Mouse (Mus musculus) adrenal gland, adult 2 months (tissue): ENCODE results near the gene Gm11555. TPM values are rescaled to one million over a fixed set of nuclear protein-coding genes. Genes with fewer than 3 reads are reported as not detected.
"Not testable (repeated sequence)": the region's sequence is repeated elsewhere in the genome, so short reads cannot be mapped to it uniquely, and the experiment has no call there.

Source experiments
- DNase-seq: peaks from one replicate; pipeline ENCODE4 v3.0.0; 2021
- long read RNA-seq: library from polyadenylated mRNA; stranded (forward); transcript quantifications from one replicate; pipeline ENCODE4 v2.0.0, GENCODE M21; 2021
- polyA plus RNA-seq: library from polyadenylated mRNA; depleted of rRNA; stranded (reverse); fragments of >200 nt; gene quantifications from 2 replicates; pipeline ENCODE4 v1.2.3, GENCODE M21; 2012; rRNA removed
- total RNA-seq, 2 experiments: library from RNA; stranded (reverse); gene quantifications; 2 replicates each; pipeline ENCODE4 v1.2.3; 2021

Gene Gm11555
- not detected for total RNA-seq
- polyA plus RNA-seq, result not detected in 2 replicates
- long read RNA-seq, result 0 reads

- DNase-seq, result no peak
Observed at GRCm38 (mm10) chr11:99650136-99650535, at the start of gene Gm11555. Gene Gm11555 (minus strand): TSS chr11:99650236.

GRCm38 (mm10) chr11:99690463-99690862 lies 40.4 kb upstream of the Gm11555 start, which contains the start of gene Gm14190:
Gene Gm14190 (minus strand): TSS chr11:99690740.
- no peak for DNase-seq

- DNase-seq, result not testable (repeated sequence)
Observed at GRCm38 (mm10) chr11:99685235-99685634, 35.2 kb upstream of the Gm11555 start.

- no peak for DNase-seq
Observed at GRCm38 (mm10) chr11:99683481-99683880, 33.4 kb upstream of the Gm11555 start.

GRCm38 (mm10) chr11:99665860-99666259 lies 15.8 kb upstream of the Gm11555 start, which contains the start of gene Krtap4-6:
Gene Krtap4-6 (minus strand): TSS chr11:99665960.
- no peak for DNase-seq

- no peak for DNase-seq
Observed at GRCm38 (mm10) chr11:99662802-99663201, 12.8 kb upstream of the Gm11555 start.

- no peak for DNase-seq
Observed at GRCm38 (mm10) chr11:99659256-99659655, 9.2 kb upstream of the Gm11555 start.

DNA sequence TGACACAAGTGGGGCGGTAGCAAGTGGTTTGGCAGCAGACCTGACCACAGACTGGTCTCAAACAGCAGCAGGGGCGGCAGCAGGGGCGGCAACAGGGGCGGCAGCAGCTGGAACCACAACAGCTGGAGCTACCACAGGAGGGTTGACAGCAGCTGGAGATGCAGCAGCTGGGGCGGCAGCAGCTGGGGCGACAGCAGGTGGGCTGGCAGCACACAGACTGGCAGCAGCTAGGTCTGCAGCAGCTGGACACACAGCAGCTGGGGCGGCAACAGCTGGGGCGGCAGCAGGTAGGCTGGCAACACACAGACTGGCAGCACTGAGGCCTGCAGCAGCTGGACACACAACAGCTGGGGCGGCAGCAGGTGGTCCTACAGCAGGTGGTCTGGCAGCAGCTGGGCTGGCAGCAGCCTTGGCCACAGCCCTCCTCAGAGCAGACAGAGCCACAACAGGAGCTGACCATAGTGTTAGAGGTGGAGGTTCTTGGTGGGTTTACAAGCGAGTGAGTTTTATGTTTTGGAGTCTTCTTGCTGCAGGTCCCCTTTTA lies 8.5 kb upstream of the Gm11555 start, which contains the start of gene Gm11563:
Gene Gm11563, minus strand, starts transcription at position 494 of the 544 bp plus-strand sequence.
- DNase-seq, result not testable (repeated sequence)

DNA sequence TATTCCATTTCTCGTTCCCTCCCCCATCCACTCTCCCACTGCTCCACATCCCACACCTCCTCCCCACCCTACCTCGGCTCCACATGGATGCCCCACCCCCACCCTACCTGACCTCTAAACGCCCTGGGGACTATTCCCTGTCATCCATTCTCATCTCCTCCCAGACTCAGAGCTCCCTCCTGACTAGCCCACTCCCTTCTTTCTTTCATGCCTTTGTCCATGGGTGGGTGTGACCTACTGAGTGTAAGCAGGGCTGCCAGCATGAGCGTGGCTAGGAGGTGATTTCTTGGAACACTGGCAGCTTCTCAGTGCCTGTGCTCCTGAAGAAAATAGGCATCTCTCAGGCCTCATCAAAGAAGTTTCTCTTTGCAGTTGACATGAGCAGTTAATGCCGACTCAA lies 7.0 kb upstream of the Gm11555 start:
- DNase-seq, result no peak

DNA sequence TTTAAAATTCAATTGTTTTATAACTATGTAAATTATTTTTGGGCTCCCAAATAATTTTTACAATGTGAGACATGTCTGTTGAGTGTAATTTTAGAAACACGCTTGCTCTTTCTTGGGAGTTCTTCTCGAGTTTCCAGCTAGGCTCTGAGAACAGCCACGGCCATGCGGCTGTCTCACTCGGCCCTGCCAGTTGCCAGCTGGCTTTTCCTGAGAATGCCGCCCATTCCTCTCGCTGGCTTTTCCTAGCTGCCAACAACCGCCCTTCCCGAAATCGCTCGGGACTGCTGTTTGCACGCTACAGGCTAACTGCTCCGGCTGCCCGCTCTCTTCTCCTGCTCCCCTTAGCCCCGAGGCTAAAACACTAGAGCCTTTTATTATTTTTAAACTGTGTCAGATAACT lies 3.6 kb downstream of the Gm11555 start:
- DNase-seq, result no peak

DNA sequence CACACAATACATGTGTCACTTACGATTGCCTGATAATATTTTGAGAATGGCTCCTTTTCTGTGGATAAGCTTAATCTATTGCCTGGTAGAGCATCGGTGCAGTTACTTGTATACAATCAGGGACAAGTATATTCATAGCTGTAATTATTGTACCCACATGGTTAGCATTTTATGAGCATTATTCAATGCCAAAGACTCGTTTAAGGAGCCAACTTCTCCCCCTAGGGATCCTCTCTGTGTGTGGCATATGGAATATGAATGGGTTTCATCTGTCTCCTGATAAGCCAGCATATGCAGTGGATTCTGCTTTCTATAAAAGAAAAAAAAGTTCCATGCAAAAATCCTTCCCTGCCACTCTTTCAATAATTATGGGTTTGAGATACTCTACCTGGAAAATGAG lies 5.7 kb downstream of the Gm11555 start:
- no peak for DNase-seq

- DNase-seq, result not testable (repeated sequence)
Observed at GRCm38 (mm10) chr11:99643635-99644139, 6.3 kb downstream of the Gm11555 start, which contains the start of gene Krtap4-7. Gene Krtap4-7 (minus strand): TSS chr11:99644089.

DNA sequence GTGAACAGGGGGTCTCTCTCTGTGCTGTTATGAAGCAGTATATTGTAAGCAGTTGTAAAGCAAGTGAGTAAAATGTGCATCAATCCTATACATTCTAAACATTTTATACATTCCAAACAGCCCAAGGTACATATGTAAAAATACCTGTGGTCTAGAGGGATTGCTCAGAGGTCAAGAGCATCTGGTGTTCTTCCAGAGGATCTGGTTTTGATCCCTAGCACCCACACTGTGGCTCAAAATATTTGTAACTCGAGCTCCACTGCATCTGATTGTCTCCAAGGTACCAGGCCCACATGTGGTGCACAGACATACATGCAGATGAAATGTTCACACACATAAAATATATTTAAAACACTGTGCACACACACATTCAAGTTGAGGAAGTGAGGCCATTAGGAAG lies 9.1 kb downstream of the Gm11555 start:
- no peak for DNase-seq

DNA sequence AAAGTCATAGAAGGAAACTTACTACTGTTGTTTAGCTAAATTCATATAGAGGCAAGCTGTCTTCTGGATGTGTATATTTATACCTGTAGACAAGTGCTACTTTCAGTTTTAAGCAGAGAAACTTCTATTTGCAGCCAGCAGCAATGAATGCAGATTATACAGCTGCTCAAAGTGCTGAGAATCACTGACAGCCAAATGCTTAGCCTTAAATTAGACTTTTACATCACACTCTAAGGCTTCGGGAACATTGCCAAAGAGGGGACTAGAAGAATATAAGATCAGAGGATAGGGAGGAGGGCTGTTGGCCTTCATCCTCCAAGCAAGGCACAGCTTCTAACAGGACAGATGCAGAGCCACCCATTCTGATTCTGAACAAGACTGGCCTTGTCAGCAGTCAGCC lies 12.9 kb downstream of the Gm11555 start:
- no peak for DNase-seq

DNA sequence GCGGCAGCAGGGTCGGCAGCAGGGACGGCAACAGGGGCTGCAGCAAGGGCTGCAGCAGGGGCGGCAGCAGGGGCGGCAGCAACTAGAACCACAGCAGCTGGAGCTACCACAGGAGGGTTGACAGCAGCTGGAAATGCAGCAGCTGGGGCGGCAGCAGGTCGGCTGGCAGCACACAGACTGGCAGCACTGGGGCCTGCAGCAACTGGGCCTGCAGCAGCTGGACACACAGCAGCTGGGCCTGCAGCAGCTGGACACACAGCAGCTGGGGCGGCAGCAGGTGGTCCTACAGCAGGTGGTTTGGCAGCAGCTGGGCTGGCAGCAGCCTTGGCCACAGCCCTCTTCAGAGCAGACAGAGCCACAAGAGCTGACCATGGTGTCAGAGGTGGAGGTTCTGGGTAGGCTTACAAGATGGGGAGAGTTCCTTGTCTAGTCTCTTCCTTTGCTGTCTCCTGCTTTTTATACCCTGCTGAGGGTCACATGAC lies 15.3 kb downstream of the Gm11555 start, which contains the start of gene Krtap4-2:
Gene Krtap4-2, minus strand, starts transcription at position 432 of the 482 bp plus-strand sequence.
- no peak for DNase-seq

GRCm38 (mm10) chr11:99633293-99633692 lies 16.7 kb downstream of the Gm11555 start:
- no peak for DNase-seq

DNA sequence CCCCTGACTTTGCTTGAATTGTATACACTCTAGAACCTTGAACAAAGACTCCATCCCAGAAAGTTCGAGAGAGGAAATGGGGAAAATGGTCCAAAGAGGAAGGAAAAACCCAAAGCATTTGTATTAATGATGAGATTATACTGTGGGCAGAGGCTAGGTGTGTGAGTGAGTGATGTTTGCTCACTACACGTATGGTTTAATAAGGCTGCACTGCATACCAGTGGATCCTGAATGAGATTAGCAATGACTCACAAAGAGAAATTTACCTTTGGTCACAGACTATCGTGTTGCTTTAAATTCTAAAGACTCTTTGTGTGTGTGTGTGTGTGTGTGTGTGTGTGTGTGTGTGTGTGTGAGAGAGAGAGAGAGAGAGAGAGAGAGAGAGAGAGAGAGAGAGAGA lies 19.1 kb downstream of the Gm11555 start:
- no peak for DNase-seq

DNA sequence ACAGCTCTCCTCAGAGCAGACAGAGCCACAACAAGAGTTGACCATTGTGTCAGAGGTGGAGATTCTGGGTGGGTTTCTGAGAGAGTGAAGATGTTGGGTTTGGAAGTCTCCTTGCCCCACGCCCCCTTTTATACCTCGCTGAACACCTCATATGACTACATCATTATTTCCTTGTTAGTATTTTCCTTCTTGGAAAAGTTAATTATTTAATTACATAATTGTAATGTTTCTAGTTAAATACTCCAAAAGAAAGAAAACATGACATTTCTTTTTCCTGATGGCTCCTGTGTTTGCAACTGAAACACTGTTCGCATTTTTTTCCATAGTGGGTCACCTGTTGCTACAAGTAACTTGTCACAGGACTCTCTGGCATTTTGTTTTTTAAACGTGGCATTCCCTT lies 21.9 kb downstream of the Gm11555 start, which contains the start of gene Krtap4-1:
Gene Krtap4-1, minus strand, starts transcription at position 101 of the 400 bp plus-strand sequence.
- DNase-seq, result no peak

DNA sequence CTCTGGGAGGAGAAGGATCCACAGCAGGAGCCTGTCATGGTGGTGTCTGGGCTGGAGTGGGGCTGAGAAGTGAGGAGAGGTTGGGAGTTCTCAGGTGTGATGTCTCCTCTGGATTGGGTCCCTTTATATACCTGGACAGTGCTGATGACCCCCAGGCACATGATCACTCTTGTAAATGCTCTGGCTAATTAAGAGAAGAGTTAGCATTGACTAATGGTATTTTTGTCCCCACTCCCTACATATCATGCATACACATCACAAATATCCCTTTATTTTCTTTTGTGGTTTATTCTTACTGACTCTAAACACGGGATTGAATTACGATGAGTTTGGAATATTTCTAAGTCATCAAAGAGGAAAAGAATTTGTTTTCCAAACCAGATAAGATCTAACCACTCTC lies 29.7 kb downstream of the Gm11555 start, which contains the start of gene Gm11562:
Gene Gm11562, minus strand, starts transcription at position 101 of the 400 bp plus-strand sequence.
- DNase-seq, result no peak

DNA sequence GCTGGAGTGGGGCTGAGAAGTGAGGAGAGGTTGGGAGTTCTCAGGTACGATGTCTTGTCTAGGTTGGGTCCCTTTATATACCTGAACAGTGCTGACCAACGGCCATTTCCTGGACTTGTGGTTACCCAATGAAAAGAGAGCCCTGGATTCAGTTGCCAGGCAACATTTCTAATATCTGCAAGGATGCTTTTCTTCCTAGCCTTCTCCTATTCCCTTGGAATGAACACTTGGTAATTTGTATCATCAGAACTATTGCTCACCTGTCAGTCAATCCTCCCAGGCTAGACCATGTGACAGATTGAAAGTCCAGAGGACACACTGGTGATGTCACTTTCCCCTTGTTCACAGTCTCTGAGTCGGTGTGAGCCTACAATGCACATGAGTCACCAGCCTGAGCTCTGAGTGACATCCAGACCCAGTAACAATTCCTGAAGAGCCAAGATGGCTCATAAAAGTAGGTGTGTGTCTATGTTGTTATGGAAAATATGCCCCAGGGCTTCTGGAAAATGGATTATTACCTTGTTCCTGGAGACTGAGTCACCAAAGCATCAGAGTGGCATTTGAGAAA lies 35.2 kb downstream of the Gm11555 start, which contains the start of gene Krtap2-4:
Gene Krtap2-4, minus strand, starts transcription at position 51 of the 568 bp plus-strand sequence.
- DNase-seq, result no peak

DNA sequence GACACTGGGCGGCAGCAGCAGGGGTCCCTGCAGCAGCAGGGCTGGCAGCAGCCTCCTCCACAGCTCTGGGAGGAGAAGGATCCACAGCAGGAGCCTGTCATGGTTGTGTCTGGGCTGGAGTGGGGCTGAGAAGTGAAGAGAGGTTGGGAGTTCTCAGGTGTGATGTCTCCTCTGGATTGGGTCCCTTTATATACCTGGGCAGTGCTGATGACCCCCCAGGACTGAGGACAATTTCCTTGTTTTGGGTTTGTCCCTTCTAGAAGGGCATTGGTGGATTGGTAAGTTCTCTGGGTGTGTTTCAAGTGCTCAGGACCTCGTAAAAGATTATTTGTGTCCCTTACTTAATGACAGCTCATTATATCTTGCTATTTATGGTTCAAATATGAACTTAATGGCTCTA lies 39.9 kb downstream of the Gm11555 start, which contains the start of gene Gm11937:
Gene Gm11937, minus strand, starts transcription at position 101 of the 400 bp plus-strand sequence.
- DNase-seq, result not testable (repeated sequence)

- DNase-seq, result no peak
Observed at GRCm38 (mm10) chr11:99609126-99609525, 40.9 kb downstream of the Gm11555 start.

GRCm38 (mm10) chr11:99603208-99603607 lies 46.8 kb downstream of the Gm11555 start, which contains the start of gene Gm11938:
Gene Gm11938 (minus strand): TSS chr11:99603308.
- DNase-seq, result not testable (repeated sequence)
